ENCODE assay signal across 8 mouse cellular contexts in the genomic region with DNA sequence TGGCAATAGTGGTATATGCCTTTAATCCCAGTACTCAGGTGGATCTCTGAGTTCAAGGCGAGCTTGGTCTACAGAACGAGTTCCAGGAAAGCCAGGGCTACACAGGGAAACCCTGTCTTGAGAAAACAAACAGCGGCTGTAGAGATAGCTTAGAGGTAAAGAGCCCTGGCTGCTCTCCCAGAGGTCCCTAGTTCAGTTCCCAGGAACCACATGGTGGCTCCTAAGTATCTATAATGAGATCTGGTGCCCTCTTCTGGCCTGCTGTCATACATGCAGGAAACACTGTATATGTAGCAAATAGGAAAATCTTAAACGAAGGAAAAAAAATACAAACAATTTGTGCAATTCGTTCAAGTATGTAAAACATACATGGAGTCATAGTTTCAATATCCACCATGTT.
A peak's percentile ranks its signal among the peaks of the same experiment; 100 is the strongest.
DNase-seq lines count a peak whose midpoint lies in the region; ATAC-seq and TF ChIP-seq lines count a peak whose summit lies in the region.

No protein-coding gene starts in this region.

- no peak for TF ChIP-seq POLR2A in MEL (IDR thresholded peaks at IDR 0.05; ENCODE audit: control insufficient read depth in 1 of 2, insufficient read depth in 1 of 2, low read depth in 1 of 2, low read length in 2 of 2, poor library complexity in 1 of 2)

- no peak for ATAC-seq in heart, embryonic 12.5 days (ENCODE audit: insufficient number of reproducible peaks, low FRiP score)

- intact Hi-C loops in gastrocnemius, postnatal 14 days (cut with DNase I; ENCODE audit: low total_unique reads) = no loop called here
- intact Hi-C loops in left cerebral cortex, postnatal 10 days (cut with DNase I) = loop anchor here (5.0 kb wide), 1 partner anchor 76 kb away; a partner anchor contains a TSS

- TF ChIP-seq RAD21 in MEL (IDR thresholded peaks at IDR 0.05; ENCODE audit: low read depth, low read length) = peak; percentile 63

- no peak overlapping the region for H3K9ac ChIP-seq in heart, embryonic 12.5 days
- H3K9ac ChIP-seq in MEL (ENCODE audit: control insufficient read depth, low read depth, low read length, poor library complexity, severe bottlenecking) = no peak overlapping the region

- peak; percentile 24 for DNase-seq in heart, adult 8-10 months (ENCODE audit: low spot score)
- DNase-seq in 416B (ENCODE audit: low read depth) (peak; percentile 74), MEL (ENCODE audit: low read depth, low spot score) (peak; percentile 62)
- peak; percentile 53 for DNase-seq in kidney, postnatal 10 days
- no peak for DNase-seq in spleen, adult 12 weeks (ENCODE audit: low spot score)
- no peak for DNase-seq in gastrocnemius, postnatal 14 days
- no peak for DNase-seq in left cerebral cortex, postnatal 10 days (ENCODE audit: extremely low spot score in 1 of 2, low spot score in 2 of 2)

- no peaks in the 10 kb centered on the region for H3K79me2 ChIP-seq in MEL (ENCODE audit: control insufficient read depth, insufficient read depth, low read length, poor library complexity)

- no peak overlapping the region for H3K4me3 ChIP-seq in heart, embryonic 12.5 days
- H3K4me3 ChIP-seq in MEL (ENCODE audit: control insufficient read depth in 1 of 2, insufficient read depth in 1 of 2, low read depth in 2 of 2, low read length in 2 of 2) = no peak overlapping the region

- 0 out of 2 replicates have a peak, but pooled peaks cover 3% of the 10 kb centered on the region for H3K4me1 ChIP-seq in heart, embryonic 12.5 days (replicated peaks)
- no peaks in the 10 kb centered on the region; a peak in 1 of 4 replicates for H3K4me1 ChIP-seq in MEL (ENCODE audit: control insufficient read depth in 1 of 2, insufficient read depth in 2 of 2, low read length in 2 of 2)

- peaks cover 75% of the 10 kb centered on the region for H3K36me3 ChIP-seq in heart, embryonic 12.5 days
- no peaks in the 10 kb centered on the region for H3K36me3 ChIP-seq in MEL (ENCODE audit: control insufficient read depth in 1 of 2, insufficient read depth in 2 of 2, low read length in 2 of 2)

- H3K9me3 ChIP-seq in heart, embryonic 12.5 days (replicated peaks) = no peaks in the 10 kb centered on the region
- no peaks in the 10 kb centered on the region for H3K9me3 ChIP-seq in MEL (replicated peaks; ENCODE audit: insufficient read depth, low read length)

- TF ChIP-seq EP300 in MEL (IDR thresholded peaks at IDR 0.05; ENCODE audit: low read depth in 1 of 2, low read length in 2 of 2) = no peak

- H3K27me3 ChIP-seq in heart, embryonic 12.5 days (replicated peaks) = no peaks in the 10 kb centered on the region
- H3K27me3 ChIP-seq in MEL (ENCODE audit: control insufficient read depth in 1 of 2, insufficient read depth in 2 of 2, low read length in 2 of 2) = peaks cover 2 to 4% of the 10 kb centered on the region in 2 experiments; a peak in 3 of 4 replicates

- no peak overlapping the region for H3K27ac ChIP-seq in heart, embryonic 12.5 days (ENCODE audit: poor library complexity, severe bottlenecking)
- H3K27ac ChIP-seq in MEL (ENCODE audit: control insufficient read depth, low read depth, low read length) = no peak overlapping the region

- 61% methylated on average over 5 of the region's 5 CpGs for WGBS in heart, embryonic 12.5 days

- no peak overlapping the region for H3K4me2 ChIP-seq in heart, embryonic 12.5 days

- TF ChIP-seq CTCF in MEL (IDR thresholded peaks at IDR 0.05 in 2 of 3, conservative IDR thresholded peaks at IDR 0.05 in 1 of 3; ENCODE audit: control insufficient read depth in 1 of 3, insufficient read depth in 1 of 3, low read depth in 2 of 3, low read length in 3 of 3, poor library complexity in 1 of 3, severe bottlenecking in 1 of 3) = peak; percentile 29 to 74 (median 30); a peak in 4 of 6 replicates

TF ChIP-seq in MEL, 35 proteins besides CTCF, POLR2A, EP300 and RAD21:
- TF ChIP-seq ZC3H11A (IDR thresholded peaks at IDR 0.05; ENCODE audit: low read depth, low read length) = peak; percentile 54
- peak; percentile 79 for TF ChIP-seq SMC3 (IDR thresholded peaks at IDR 0.05; ENCODE audit: low read depth, low read length)
- no peak for TF ChIP-seq KAT2A (conservative IDR thresholded peaks at IDR 0.05; ENCODE audit: low read depth, low read length)
- no peak for TF ChIP-seq ETS1 (IDR thresholded peaks at IDR 0.05; ENCODE audit: low read depth, low read length)
- peak; percentile 80 for TF ChIP-seq MYC (IDR thresholded peaks at IDR 0.05; ENCODE audit: low read depth, low read length)

Comparison
In these comparisons a context has a peak if more than half of its experiments do, and no peak if none do; other contexts are left out.
1. DNase-seq: peak in heart, adult 8-10 months (single experiment), 416B (single experiment), MEL (single experiment) and kidney, postnatal 10 days (single experiment); none in spleen, adult 12 weeks (single experiment), gastrocnemius, postnatal 14 days (single experiment) and left cerebral cortex, postnatal 10 days (0 of 2).